Mouse (Mus musculus): Measurements from ENCODE around the gene Ptpdc1. TPM values are rescaled to one million over a fixed set of nuclear protein-coding genes. Genes with fewer than 3 reads are reported as not detected.
A peak's percentile ranks its signal among the peaks of the same experiment; 100 is the strongest.

The Ptpdc1 gene
- polyA plus RNA-seq, 1 experiment = 23.1 TPM

- 92% methylated on average over 3 of the region's 3 CpGs for WGBS
- Histone ChIP-seq H3K4me3 (replicated peaks; ENCODE audit: insufficient read depth, low read depth, low read length) (no peak overlapping the region), H3K27me3 (ENCODE audit: control insufficient read depth, insufficient read depth, low read length) (no peaks in the 10 kb centered on the region), H3K4me1 (ENCODE audit: control insufficient read depth, insufficient read depth, low read length) (no peaks in the 10 kb centered on the region), H3K27ac (ENCODE audit: insufficient read depth, low read length) (no peak overlapping the region)
- TF ChIP-seq POLR2A (IDR thresholded peaks at IDR 0.05; ENCODE audit: borderline replicate concordance, insufficient read depth, low read length) (no peak), CTCF (IDR thresholded peaks at IDR 0.05; ENCODE audit: borderline replicate concordance, insufficient read depth, low read depth, low read length) (no peak)
- no peak for DNase-seq
These were observed 22.2 kb downstream of the Ptpdc1 start for GRCm38 (mm10) chr13:48603296-48603695.

GRCm38 (mm10) chr13:48594605-48595004 lies 30.9 kb downstream of the Ptpdc1 start:
- Histone ChIP-seq H3K4me1 (ENCODE audit: control insufficient read depth, insufficient read depth, low read length) (no peaks in the 10 kb centered on the region), H3K27ac (ENCODE audit: insufficient read depth, low read length) (no peak overlapping the region), H3K27me3 (ENCODE audit: control insufficient read depth, insufficient read depth, low read length) (no peaks in the 10 kb centered on the region), H3K4me3 (replicated peaks; ENCODE audit: insufficient read depth, low read depth, low read length) (no peak overlapping the region)
- TF ChIP-seq CTCF (IDR thresholded peaks at IDR 0.05; ENCODE audit: borderline replicate concordance, insufficient read depth, low read depth, low read length) (no peak), POLR2A (IDR thresholded peaks at IDR 0.05; ENCODE audit: borderline replicate concordance, insufficient read depth, low read length) (no peak)
- DNase-seq = no peak
- 54% methylated on average over 7 of the region's 7 CpGs for WGBS

GRCm38 (mm10) chr13:48594031-48594430 lies 31.4 kb downstream of the Ptpdc1 start:
- Histone ChIP-seq H3K27me3 (ENCODE audit: control insufficient read depth, insufficient read depth, low read length) (no peaks in the 10 kb centered on the region), H3K4me3 (replicated peaks; ENCODE audit: insufficient read depth, low read depth, low read length) (no peak overlapping the region), H3K4me1 (ENCODE audit: control insufficient read depth, insufficient read depth, low read length) (no peaks in the 10 kb centered on the region), H3K27ac (ENCODE audit: insufficient read depth, low read length) (no peak overlapping the region)
- no peak for TF ChIP-seq POLR2A (IDR thresholded peaks at IDR 0.05; ENCODE audit: borderline replicate concordance, insufficient read depth, low read length)
- TF ChIP-seq CTCF (IDR thresholded peaks at IDR 0.05; ENCODE audit: borderline replicate concordance, insufficient read depth, low read depth, low read length) = no peak
- WGBS = 68% methylated on average over 10 of the region's 10 CpGs
- DNase-seq = no peak

- DNase-seq = peak in 1 of 2 experiments; percentile 23
- Histone ChIP-seq H3K4me3 (replicated peaks; ENCODE audit: insufficient read depth, low read depth, low read length) (no peak overlapping the region), H3K27me3 (ENCODE audit: control insufficient read depth, insufficient read depth, low read length) (no peaks in the 10 kb centered on the region), H3K27ac (ENCODE audit: insufficient read depth, low read length) (no peak overlapping the region), H3K4me1 (ENCODE audit: control insufficient read depth, insufficient read depth, low read length) (no peaks in the 10 kb centered on the region)
- no peak for TF ChIP-seq POLR2A (IDR thresholded peaks at IDR 0.05; ENCODE audit: borderline replicate concordance, insufficient read depth, low read length)
- no peak for TF ChIP-seq CTCF (IDR thresholded peaks at IDR 0.05; ENCODE audit: borderline replicate concordance, insufficient read depth, low read depth, low read length)
- 43% methylated on average over 15 of the region's 15 CpGs for WGBS
These were observed 32.3 kb downstream of the Ptpdc1 start for GRCm38 (mm10) chr13:48593181-48593580.

- DNase-seq = no peak
- H3K27me3 ChIP-seq (ENCODE audit: control insufficient read depth, insufficient read depth, low read length) = no peaks in the 10 kb centered on the region
- no peaks in the 10 kb centered on the region for H3K4me1 ChIP-seq (ENCODE audit: control insufficient read depth, insufficient read depth, low read length)
- H3K27ac ChIP-seq (ENCODE audit: insufficient read depth, low read length) = no peak overlapping the region
- no peak overlapping the region for H3K4me3 ChIP-seq (replicated peaks; ENCODE audit: insufficient read depth, low read depth, low read length)
- TF ChIP-seq CTCF (IDR thresholded peaks at IDR 0.05; ENCODE audit: borderline replicate concordance, insufficient read depth, low read depth, low read length) (no peak), POLR2A (IDR thresholded peaks at IDR 0.05; ENCODE audit: borderline replicate concordance, insufficient read depth, low read length) (no peak)
These were observed 34.7 kb downstream of the Ptpdc1 start for GRCm38 (mm10) chr13:48590743-48591142.

GRCm38 (mm10) chr13:48587354-48587753 lies 38.1 kb downstream of the Ptpdc1 start:
- no peak overlapping the region for H3K4me3 ChIP-seq (replicated peaks; ENCODE audit: insufficient read depth, low read depth, low read length)
- no peak for DNase-seq
- TF ChIP-seq POLR2A (IDR thresholded peaks at IDR 0.05; ENCODE audit: borderline replicate concordance, insufficient read depth, low read length) = no peak
- TF ChIP-seq CTCF (IDR thresholded peaks at IDR 0.05; ENCODE audit: borderline replicate concordance, insufficient read depth, low read depth, low read length) = no peak
- no peaks in the 10 kb centered on the region for H3K27me3 ChIP-seq (ENCODE audit: control insufficient read depth, insufficient read depth, low read length)
- H3K4me1 ChIP-seq (ENCODE audit: control insufficient read depth, insufficient read depth, low read length) = no peaks in the 10 kb centered on the region
- H3K27ac ChIP-seq (ENCODE audit: insufficient read depth, low read length) = no peak overlapping the region
- WGBS = 83% methylated on average over 11 of the region's 11 CpGs

GRCm38 (mm10) chr13:48586496-48586895 lies 39.0 kb downstream of the Ptpdc1 start:
- no peak overlapping the region for H3K4me3 ChIP-seq (replicated peaks; ENCODE audit: insufficient read depth, low read depth, low read length)
- TF ChIP-seq POLR2A (IDR thresholded peaks at IDR 0.05; ENCODE audit: borderline replicate concordance, insufficient read depth, low read length) (no peak), CTCF (IDR thresholded peaks at IDR 0.05; ENCODE audit: borderline replicate concordance, insufficient read depth, low read depth, low read length) (no peak)
- no peak overlapping the region for H3K27ac ChIP-seq (ENCODE audit: insufficient read depth, low read length)
- 79% methylated on average over 9 of the region's 9 CpGs for WGBS
- H3K4me1 ChIP-seq (ENCODE audit: control insufficient read depth, insufficient read depth, low read length) = no peaks in the 10 kb centered on the region
- H3K27me3 ChIP-seq (ENCODE audit: control insufficient read depth, insufficient read depth, low read length) = no peaks in the 10 kb centered on the region
- DNase-seq = no peak

- no peak for TF ChIP-seq POLR2A (IDR thresholded peaks at IDR 0.05; ENCODE audit: borderline replicate concordance, insufficient read depth, low read length)
- no peak for TF ChIP-seq CTCF (IDR thresholded peaks at IDR 0.05; ENCODE audit: borderline replicate concordance, insufficient read depth, low read depth, low read length)
- DNase-seq = no peak
- H3K4me1 ChIP-seq (ENCODE audit: control insufficient read depth, insufficient read depth, low read length) = no peaks in the 10 kb centered on the region
- H3K27ac ChIP-seq (ENCODE audit: insufficient read depth, low read length) = no peak overlapping the region
- H3K27me3 ChIP-seq (ENCODE audit: control insufficient read depth, insufficient read depth, low read length) = no peaks in the 10 kb centered on the region
- WGBS = 85% methylated on average over 7 of the region's 7 CpGs
- no peak overlapping the region for H3K4me3 ChIP-seq (replicated peaks; ENCODE audit: insufficient read depth, low read depth, low read length)
These were observed 39.7 kb downstream of the Ptpdc1 start for GRCm38 (mm10) chr13:48585786-48586185.

All from cerebellum, adult 2 months (tissue).